Mouse (Mus musculus): ENCODE results near the gene Lrrc8b. TPM values are rescaled to one million over a fixed set of nuclear protein-coding genes. Genes with fewer than 3 reads are reported as not detected.

Lrrc8b gene
- polyA plus RNA-seq, 1 experiment from 2014 or later: 3.7 TPM

DNA sequence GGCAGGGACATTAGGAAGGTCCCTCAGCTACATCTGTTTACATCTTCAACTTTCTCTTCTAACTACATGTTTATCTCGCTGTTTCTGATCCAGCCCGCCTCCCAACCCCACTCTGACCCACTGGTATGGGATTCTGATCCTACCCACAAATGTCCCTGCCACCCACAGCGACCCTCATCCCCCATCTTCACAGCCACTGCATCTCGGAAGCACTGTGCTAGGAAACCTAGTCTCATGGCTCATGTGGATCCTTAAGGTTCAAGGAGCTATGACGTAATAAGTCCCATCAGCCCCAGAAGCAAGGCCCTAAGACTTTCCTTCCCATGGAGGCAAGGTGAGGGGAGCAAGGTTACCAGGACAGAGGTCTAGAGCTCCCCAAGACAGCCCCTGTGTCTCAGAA is 7.9 kb upstream of the Lrrc8b start:
- no peak overlapping the region for H3K9ac ChIP-seq (replicated peaks)

DNA sequence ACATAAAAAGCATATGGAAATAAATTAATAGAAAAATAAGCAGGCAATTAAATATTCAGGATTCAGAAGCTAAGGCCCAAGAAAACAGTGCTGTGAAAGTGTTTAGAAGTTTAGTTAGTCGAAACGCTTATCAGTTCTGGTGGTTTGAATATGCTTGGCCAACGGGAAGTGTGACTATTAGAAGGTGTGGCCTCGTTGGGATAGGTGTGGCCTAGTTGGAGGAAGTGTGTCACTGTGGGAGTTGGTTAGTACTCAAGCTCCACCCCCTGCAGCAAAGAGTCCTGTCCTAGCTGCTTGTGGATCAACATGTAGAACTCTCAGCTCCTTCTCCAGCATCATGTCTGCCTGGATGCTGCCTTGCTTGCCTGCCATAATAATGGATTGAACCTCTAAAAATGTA is 6.5 kb upstream of the Lrrc8b start:
- no peak overlapping the region for H3K9ac ChIP-seq (replicated peaks)
- H3K4me1 ChIP-seq (replicated peaks): no peaks in the 10 kb centered on the region
- H3K36me3 ChIP-seq: no peaks in the 10 kb centered on the region
- H3K27ac ChIP-seq: no peak overlapping the region
- 86% methylated on average over 4 of the region's 4 CpGs for WGBS
- no peak overlapping the region for H3K4me3 ChIP-seq (replicated peaks)
- H3K4me2 ChIP-seq: no peak overlapping the region
- H3K27me3 ChIP-seq: peaks cover 8% of the 10 kb centered on the region
- no peak for ATAC-seq (ENCODE audit: insufficient number of reproducible peaks, insufficient read depth, low FRiP score, low TSS enrichment, low read depth)
- no peaks in the 10 kb centered on the region for H3K9me3 ChIP-seq

More for the DNA sequence above, 7.9 kb upstream of the Lrrc8b start:
- 82% methylated on average over 5 of the region's 5 CpGs for WGBS
- Histone ChIP-seq H3K9me3 (no peaks in the 10 kb centered on the region), H3K4me1 (replicated peaks) (no peaks in the 10 kb centered on the region), H3K4me3 (replicated peaks) (no peak overlapping the region), H3K27ac (no peak overlapping the region), H3K36me3 (no peaks in the 10 kb centered on the region), H3K27me3 (peaks cover 10% of the 10 kb centered on the region), H3K4me2 (no peak overlapping the region)
- no peak for ATAC-seq (ENCODE audit: insufficient number of reproducible peaks, insufficient read depth, low FRiP score, low TSS enrichment, low read depth)

DNA sequence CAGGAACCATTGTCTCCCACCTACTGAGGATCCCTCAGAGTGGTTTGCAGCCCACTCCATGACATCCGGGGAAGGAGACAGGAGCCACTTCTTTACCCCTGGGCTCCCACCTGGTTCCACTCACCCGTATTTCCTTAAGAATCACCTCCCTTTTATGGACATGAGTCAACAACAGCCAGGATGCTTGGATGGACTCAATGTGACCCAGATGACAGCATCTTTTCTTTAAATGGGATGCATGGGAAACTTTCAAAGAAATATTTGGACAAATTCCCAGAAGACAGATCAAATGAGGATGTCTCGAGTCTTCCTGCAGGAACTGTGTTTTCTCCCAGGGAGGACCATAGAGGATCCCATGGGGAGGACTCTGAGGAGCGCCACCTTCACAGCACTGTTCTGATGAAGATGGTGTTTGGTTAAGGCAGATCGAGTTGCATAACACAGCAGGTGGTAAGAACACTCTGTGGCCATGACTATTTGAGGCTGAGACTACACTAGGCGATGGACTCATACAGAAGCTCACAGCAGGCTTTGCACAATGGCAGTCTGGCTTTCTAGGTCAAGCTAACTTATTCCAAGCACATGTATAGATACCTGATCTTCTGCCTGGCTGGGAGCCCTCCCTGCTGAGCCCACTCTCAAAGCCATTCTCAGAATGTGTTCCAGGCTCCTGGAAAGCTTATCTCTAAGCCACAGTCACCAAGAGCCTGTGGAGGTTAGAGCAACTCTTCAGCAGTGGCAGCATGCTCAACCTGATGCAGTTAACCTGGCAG is 4.9 kb upstream of the Lrrc8b start:
- Histone ChIP-seq H3K4me2 (no peak overlapping the region), H3K9me3 (no peaks in the 10 kb centered on the region), H3K4me3 (replicated peaks) (no peak overlapping the region), H3K9ac (replicated peaks) (no peak overlapping the region), H3K27me3 (peaks cover 3% of the 10 kb centered on the region; the same call in 1 of the 2 replicates), H3K36me3 (no peaks in the 10 kb centered on the region), H3K27ac (no peak overlapping the region), H3K4me1 (replicated peaks) (no peaks in the 10 kb centered on the region)
- WGBS: 67% methylated on average over 6 of the region's 6 CpGs
- no peak for ATAC-seq (ENCODE audit: insufficient number of reproducible peaks, insufficient read depth, low FRiP score, low TSS enrichment, low read depth)

DNA sequence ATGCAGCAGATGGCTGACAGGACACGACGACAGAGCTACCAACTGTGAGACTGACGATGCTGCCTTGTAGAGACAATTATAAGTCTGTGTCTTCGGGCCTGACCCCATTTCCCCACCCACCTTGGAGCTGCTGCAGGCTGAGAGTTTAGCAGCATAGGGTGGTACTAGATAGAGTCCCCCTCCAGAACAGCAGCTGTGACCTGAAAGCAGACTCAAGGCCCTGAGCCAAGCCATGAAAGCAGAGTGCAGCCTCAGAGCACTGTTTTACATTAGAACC is 4.3 kb upstream of the Lrrc8b start:
- 59% methylated on average over 4 of the region's 4 CpGs for WGBS
- Histone ChIP-seq H3K4me1 (replicated peaks) (no peaks in the 10 kb centered on the region), H3K4me2 (no peak overlapping the region), H3K9me3 (no peaks in the 10 kb centered on the region), H3K27me3 (peaks cover 7% of the 10 kb centered on the region), H3K4me3 (replicated peaks) (no peak overlapping the region), H3K36me3 (no peaks in the 10 kb centered on the region), H3K9ac (replicated peaks) (no peak overlapping the region), H3K27ac (no peak overlapping the region)
- ATAC-seq (ENCODE audit: insufficient number of reproducible peaks, insufficient read depth, low FRiP score, low TSS enrichment, low read depth): no peak

DNA sequence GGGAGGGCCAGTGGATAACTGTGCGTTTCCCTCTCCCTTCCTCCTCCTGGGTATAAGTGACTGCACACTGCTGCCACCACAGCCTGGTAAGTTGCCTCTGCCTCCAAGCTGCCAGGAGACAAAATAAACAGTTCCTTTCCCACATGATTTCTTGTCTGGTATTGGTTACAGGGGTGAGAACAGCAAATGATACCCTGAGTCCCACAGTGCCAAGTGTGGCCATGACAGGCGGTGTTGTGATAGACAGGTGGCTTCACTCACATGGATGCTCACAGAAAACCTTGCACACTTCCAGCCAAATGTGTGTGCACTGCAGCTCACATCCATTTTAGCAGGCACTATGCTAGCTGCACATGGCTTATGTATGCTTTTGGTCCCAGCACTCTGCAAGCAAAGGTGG is 3.8 kb upstream of the Lrrc8b start:
- no peaks in the 10 kb centered on the region for H3K4me1 ChIP-seq (replicated peaks)
- WGBS: 79% methylated on average over 2 of the region's 2 CpGs
- no peak overlapping the region for H3K4me3 ChIP-seq (replicated peaks)
- peaks cover 9% of the 10 kb centered on the region for H3K27me3 ChIP-seq
- no peak for ATAC-seq (ENCODE audit: insufficient number of reproducible peaks, insufficient read depth, low FRiP score, low TSS enrichment, low read depth)
- no peak overlapping the region for H3K9ac ChIP-seq (replicated peaks)
- H3K36me3 ChIP-seq: no peaks in the 10 kb centered on the region
- no peak overlapping the region for H3K27ac ChIP-seq
- no peak overlapping the region for H3K4me2 ChIP-seq
- H3K9me3 ChIP-seq: no peaks in the 10 kb centered on the region

DNA sequence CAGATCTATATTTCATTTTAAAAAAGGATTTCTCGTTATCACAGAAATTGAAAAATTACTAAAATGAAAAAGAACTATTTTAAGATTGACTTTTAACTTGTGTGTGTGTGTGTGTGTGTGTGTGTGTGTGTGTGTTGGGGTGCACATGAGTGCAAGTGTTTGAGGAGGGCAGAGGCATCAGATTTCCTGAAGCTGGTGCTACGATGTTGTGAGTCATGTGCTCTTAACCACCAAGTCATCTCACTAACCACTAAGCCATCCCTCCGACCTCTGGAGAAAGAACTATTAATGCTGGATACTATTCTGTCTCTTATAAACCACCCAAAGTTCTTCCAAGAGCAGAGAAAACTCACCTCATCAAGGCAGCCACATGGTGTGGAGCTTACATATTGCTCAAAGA is 2.9 kb upstream of the Lrrc8b start:
- no peak overlapping the region for H3K4me2 ChIP-seq
- no peak overlapping the region for H3K4me3 ChIP-seq (replicated peaks)
- no peaks in the 10 kb centered on the region for H3K9me3 ChIP-seq
- peaks cover 9% of the 10 kb centered on the region for H3K27me3 ChIP-seq
- no peaks in the 10 kb centered on the region for H3K36me3 ChIP-seq
- WGBS: 82% methylated on average over 3 of the region's 3 CpGs
- H3K9ac ChIP-seq (replicated peaks): no peak overlapping the region
- no peak overlapping the region for H3K27ac ChIP-seq
- ATAC-seq (ENCODE audit: insufficient number of reproducible peaks, insufficient read depth, low FRiP score, low TSS enrichment, low read depth): no peak
- H3K4me1 ChIP-seq (replicated peaks): no peaks in the 10 kb centered on the region

DNA sequence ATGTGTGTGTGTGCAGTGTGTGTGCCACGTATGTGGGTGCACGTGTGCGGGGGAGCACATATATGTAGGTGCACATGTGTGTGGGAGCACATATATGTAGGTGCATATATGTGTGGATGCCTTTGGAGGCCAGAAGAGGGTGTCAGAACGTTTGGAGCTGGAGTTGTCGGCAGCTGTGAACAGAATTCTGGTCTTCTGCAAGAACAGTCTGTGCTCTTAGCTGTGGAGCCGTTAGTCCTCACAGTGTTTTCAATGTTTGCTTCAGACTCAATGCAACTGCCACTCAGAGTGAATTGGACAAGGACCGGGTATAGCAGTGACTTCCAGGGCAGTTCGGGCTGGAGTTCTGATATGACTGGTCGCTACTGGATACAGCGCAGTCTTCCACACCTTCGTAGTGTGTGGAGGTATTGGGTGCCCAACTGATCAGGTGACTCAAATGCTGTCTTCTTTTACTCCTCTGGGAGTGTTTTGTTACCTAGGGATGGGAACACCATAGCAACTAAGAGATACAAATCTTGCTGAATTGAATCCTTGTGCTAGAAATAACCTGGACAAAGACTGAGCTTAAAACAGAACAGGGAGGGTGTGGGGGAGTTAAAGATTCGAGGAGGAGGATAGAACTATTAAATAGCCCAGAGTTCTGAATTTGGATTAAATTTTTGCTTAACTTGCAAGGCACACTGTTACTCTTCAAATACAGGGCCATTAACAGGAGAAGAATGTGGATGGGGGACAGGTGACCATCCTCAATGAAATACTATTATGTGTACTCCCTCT is 1.0 kb upstream of the Lrrc8b start:
- H3K36me3 ChIP-seq: no peaks in the 10 kb centered on the region
- H3K9ac ChIP-seq (replicated peaks): peak overlapping the region; percentile 87
- H3K27me3 ChIP-seq: peaks cover 9% of the 10 kb centered on the region
- WGBS: 86% methylated on average over 12 of the region's 12 CpGs
- no peak overlapping the region for H3K27ac ChIP-seq
- H3K4me2 ChIP-seq: peak overlapping the region; percentile 98
- no peaks in the 10 kb centered on the region for H3K4me1 ChIP-seq (replicated peaks)
- no peak for ATAC-seq (ENCODE audit: insufficient number of reproducible peaks, insufficient read depth, low FRiP score, low TSS enrichment, low read depth)
- no peaks in the 10 kb centered on the region for H3K9me3 ChIP-seq
- peak overlapping the region; percentile 72 for H3K4me3 ChIP-seq (replicated peaks)

DNA sequence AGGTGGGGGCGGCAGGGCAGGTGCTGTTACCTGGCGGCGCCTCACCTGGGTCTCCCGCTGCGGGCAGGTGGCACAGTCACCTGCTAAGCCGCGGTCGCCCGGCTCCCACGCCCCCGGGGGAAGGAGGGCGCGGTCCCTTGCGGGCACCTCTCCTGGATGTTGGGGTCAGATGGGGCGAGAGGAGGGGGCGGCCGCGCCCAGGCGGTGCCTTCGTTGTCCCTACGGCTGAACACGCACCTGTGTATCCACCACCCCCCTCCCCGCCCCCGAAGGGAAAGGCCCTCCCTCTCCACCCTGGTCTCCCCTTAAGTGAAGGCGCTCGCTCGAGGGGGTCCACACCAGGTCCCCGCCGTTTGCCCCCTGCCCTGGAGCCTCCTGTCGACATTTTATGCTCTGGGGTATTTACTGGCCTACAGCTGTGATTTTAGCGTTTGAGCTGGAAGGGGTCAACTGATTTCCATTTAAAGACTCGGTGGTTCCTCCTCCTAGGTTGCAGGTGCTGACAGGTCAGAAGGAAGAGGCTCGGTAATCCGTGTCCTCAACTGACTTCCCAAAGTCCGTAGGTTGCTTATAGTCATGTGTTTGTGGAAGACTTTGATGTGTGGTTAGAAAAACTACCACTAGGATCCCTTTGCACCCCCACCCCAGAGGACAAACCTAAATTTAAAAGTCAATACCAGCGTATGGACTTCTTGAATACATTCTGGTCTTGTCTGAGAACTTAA is 538 bp downstream of the Lrrc8b start:
- Histone ChIP-seq H3K27me3 (peaks cover 9% of the 10 kb centered on the region), H3K4me2 (peak overlapping the region; percentile 98), H3K36me3 (no peaks in the 10 kb centered on the region), H3K4me1 (replicated peaks) (no peaks in the 10 kb centered on the region), H3K9ac (replicated peaks) (peak overlapping the region; percentile 87), H3K27ac (no peak overlapping the region), H3K9me3 (no peaks in the 10 kb centered on the region), H3K4me3 (replicated peaks) (peak overlapping the region; percentile 72)
- 4% methylated on average over 31 of the region's 36 CpGs for WGBS
- ATAC-seq (ENCODE audit: insufficient number of reproducible peaks, insufficient read depth, low FRiP score, low TSS enrichment, low read depth): no peak; the same call in 1 of the 2 replicates

DNA sequence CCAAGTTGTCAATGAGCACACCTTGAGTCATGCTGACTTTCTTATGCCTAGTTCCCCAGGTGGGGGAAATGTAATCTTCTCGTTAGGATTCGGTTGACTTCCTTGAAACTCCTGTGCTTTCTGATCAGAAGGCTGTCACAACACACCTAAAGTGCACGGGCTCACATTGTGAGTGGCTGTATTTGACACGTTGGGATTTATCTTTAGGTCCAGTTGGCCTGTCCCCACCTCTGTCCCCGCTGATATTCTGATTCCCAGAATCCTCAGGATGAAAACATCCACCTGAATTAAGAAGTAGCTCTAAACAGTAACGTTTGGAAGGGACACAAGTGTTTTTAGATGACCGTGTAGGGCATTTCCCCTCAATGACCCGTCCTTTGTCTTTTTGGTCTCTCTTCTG is 1.6 kb downstream of the Lrrc8b start:
- 76% methylated on average over 8 of the region's 8 CpGs for WGBS
- H3K4me2 ChIP-seq: no peak overlapping the region

DNA sequence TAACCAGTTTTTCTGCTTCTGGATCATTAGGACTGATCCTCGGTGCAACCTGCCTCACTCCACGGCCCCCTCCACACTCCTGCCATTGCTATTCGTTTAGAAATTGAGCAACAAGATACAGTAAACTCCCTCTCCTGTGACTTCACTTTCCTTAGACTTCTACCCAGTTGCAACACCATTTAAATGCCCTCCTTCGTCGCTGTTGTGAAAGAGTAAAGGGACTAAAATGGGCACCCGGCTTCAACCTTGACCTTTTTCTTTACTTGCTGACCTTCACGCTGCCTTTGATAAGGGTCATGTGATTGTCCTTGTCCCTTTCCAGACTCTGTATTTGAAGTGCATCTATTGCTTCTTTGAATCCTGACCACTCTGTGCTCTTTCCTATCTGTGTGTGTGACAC is 2.8 kb downstream of the Lrrc8b start:
- 83% methylated on average over 7 of the region's 7 CpGs for WGBS
- H3K27ac ChIP-seq: no peak overlapping the region
- peaks cover 6% of the 10 kb centered on the region for H3K27me3 ChIP-seq
- no peak overlapping the region for H3K9ac ChIP-seq (replicated peaks)
- H3K36me3 ChIP-seq: no peaks in the 10 kb centered on the region
- H3K9me3 ChIP-seq: no peaks in the 10 kb centered on the region
- ATAC-seq (ENCODE audit: insufficient number of reproducible peaks, insufficient read depth, low FRiP score, low TSS enrichment, low read depth): no peak
- no peak overlapping the region for H3K4me3 ChIP-seq (replicated peaks)
- no peak overlapping the region for H3K4me2 ChIP-seq
- no peaks in the 10 kb centered on the region for H3K4me1 ChIP-seq (replicated peaks)

More for the DNA sequence above, 1.6 kb downstream of the Lrrc8b start:
- no peaks in the 10 kb centered on the region for H3K36me3 ChIP-seq
- no peak for ATAC-seq (ENCODE audit: insufficient number of reproducible peaks, insufficient read depth, low FRiP score, low TSS enrichment, low read depth)
- no peaks in the 10 kb centered on the region for H3K9me3 ChIP-seq
- H3K9ac ChIP-seq (replicated peaks): no peak overlapping the region
- H3K27ac ChIP-seq: no peak overlapping the region
- peaks cover 9% of the 10 kb centered on the region for H3K27me3 ChIP-seq
- no peak overlapping the region for H3K4me3 ChIP-seq (replicated peaks)
- H3K4me1 ChIP-seq (replicated peaks): no peaks in the 10 kb centered on the region

DNA sequence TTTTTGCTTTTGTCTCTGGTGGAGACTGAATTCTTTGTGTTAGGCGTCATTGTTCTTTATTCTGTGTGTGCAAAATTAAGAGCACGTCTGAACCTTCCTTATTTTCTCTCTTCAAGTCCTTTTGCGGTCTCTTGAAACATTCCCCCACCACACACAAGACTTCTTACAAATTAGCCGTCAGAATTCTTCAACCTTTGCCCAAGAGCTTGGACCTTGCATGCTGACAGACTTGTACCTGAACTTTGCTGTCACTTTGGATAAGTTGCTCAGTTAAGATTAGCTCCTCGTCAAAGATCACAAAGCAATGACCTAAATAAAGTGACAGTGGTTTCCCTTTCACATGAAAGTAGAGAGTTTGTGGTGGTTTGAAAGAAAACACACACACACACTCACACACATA is 3.3 kb downstream of the Lrrc8b start:
- Histone ChIP-seq H3K9me3 (no peaks in the 10 kb centered on the region), H3K4me2 (no peak overlapping the region), H3K27ac (no peak overlapping the region), H3K9ac (replicated peaks) (no peak overlapping the region), H3K27me3 (peaks cover 5% of the 10 kb centered on the region), H3K4me1 (replicated peaks) (no peaks in the 10 kb centered on the region), H3K4me3 (replicated peaks) (no peak overlapping the region), H3K36me3 (no peaks in the 10 kb centered on the region)
- ATAC-seq (ENCODE audit: insufficient number of reproducible peaks, insufficient read depth, low FRiP score, low TSS enrichment, low read depth): no peak
- 92% methylated on average over 5 of the region's 5 CpGs for WGBS
